Mouse (Mus musculus): Measurements from ENCODE around the gene Gm49369.

GRCm38 (mm10) chr7:142374413-142375015 lies 8.0 kb downstream of the Gm49369 start:
- TF ChIP-seq POLR2A (IDR thresholded peaks at IDR 0.05; ENCODE audit: low read depth, low read length) (no peak), CTCF (IDR thresholded peaks at IDR 0.05; ENCODE audit: borderline replicate concordance, insufficient read depth, low read length) (no peak)
